Mouse (Mus musculus) bone marrow macrophage, adult 2 months (primary cell): Measurements from ENCODE around the gene Nphp1. TPM values are rescaled to one million over a fixed set of nuclear protein-coding genes. Genes with fewer than 3 reads are reported as not detected.

Experiments used
- H3K27ac ChIP-seq: 2 replicates; pipeline ENCODE4 v1.5.1; 2012; ENCODE audit warnings: low read depth, low read length; ENCODE audit not compliant: insufficient read depth
- H3K4me1 ChIP-seq: 2 replicates; pipeline ENCODE4 v1.6.1; 2012; ENCODE audit warnings: low read length; ENCODE audit not compliant: control insufficient read depth, insufficient read depth
- H3K4me3 ChIP-seq: 2 replicates; pipeline ENCODE4 v1.5.1; 2012; ENCODE audit warnings: mild to moderate bottlenecking, low read length, moderate library complexity; ENCODE audit not compliant: insufficient read depth
- CTCF ChIP-seq: IDR thresholded peaks from 2 replicates; pipeline ENCODE4 v1.5.1; 2012; ENCODE audit warnings: low read depth, mild to moderate bottlenecking, low read length, moderate library complexity
- POLR2A ChIP-seq: IDR thresholded peaks from 2 replicates; pipeline ENCODE4 v1.6.1; 2012; ENCODE audit warnings: mild to moderate bottlenecking, low read depth, low read length, borderline replicate concordance
- polyA plus RNA-seq: library from polyadenylated mRNA; stranded (reverse); fragments of >200 nt; gene quantifications from 2 replicates; pipeline ENCODE4 v1.2.4, GENCODE M21; 2012; ENCODE audit not compliant: missing spikeins, insufficient read depth, insufficient read length

Nphp1 gene
- polyA plus RNA-seq, 1 experiment, result 8.4 TPM

DNA sequence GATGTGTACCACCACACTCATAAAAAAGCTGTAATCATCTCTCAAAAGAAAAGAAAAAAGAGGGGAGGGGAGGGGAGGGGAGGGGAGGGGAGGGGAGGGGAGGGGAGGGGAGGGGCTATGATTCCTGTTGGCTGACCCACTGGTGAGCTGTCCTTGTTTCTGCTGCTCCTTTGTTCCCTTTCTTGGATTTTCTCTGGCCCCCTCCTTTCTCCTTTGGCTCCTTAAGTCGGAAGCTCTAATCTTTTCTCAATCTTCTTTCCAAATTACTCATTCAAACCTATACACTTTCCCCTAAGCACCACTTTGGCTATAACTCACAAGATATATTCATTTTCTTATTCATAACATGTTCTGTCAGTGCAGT lies 14.1 kb downstream of the Nphp1 start:
- TF ChIP-seq POLR2A, result no peak
- no peak for TF ChIP-seq CTCF
- H3K27ac ChIP-seq, result no peak overlapping the region
- H3K4me1 ChIP-seq, result no peaks in the 10 kb centered on the region
- no peak overlapping the region for H3K4me3 ChIP-seq

DNA sequence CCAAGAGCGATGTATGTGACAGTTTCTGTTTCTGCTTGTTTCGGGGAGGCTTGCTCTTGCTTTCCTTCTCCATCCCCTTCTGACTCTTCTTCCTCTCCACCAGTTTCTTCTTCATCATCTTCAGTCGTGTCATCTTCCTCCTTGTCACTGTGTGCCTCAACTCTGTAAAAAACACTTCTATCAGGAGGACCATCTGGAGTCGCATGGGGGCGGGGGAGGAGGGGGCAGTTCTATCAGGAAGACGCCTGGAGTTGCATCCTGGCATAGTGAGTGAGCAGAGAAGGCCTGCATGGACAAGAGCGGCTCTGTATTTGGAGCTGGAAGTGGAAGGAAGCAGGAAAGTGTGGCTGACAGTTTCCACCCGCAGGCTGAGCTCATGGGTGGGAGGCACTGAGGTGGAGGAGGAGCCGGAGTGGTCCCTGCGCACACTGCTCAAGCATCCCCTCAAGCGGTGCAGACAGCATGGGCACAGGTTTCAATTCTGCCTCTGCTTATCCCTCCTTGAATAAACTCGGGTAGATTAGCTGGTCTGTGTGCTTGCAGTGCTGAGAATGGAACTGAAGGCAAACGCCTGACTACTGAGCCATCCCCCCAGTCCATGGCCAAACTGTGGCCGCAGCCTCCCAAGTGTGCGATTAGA lies 14.6 kb downstream of the Nphp1 start:
- TF ChIP-seq POLR2A (no peak), CTCF (no peak)
- no peaks in the 10 kb centered on the region for H3K4me1 ChIP-seq
- no peak overlapping the region for H3K4me3 ChIP-seq
- no peak overlapping the region for H3K27ac ChIP-seq

GRCm38 (mm10) chr2:127761587-127761986 lies 27.1 kb downstream of the Nphp1 start:
- no peak for TF ChIP-seq POLR2A
- TF ChIP-seq CTCF, result no peak
- Histone ChIP-seq H3K4me3 (no peak overlapping the region), H3K4me1 (peaks cover 19% of the 10 kb centered on the region), H3K27ac (no peak overlapping the region)

GRCm38 (mm10) chr2:127760429-127761000 lies 28.2 kb downstream of the Nphp1 start:
- no peak for TF ChIP-seq CTCF
- no peak for TF ChIP-seq POLR2A
- H3K4me1 ChIP-seq, result peaks cover 19% of the 10 kb centered on the region
- H3K27ac ChIP-seq, result no peak overlapping the region
- H3K4me3 ChIP-seq, result no peak overlapping the region

DNA sequence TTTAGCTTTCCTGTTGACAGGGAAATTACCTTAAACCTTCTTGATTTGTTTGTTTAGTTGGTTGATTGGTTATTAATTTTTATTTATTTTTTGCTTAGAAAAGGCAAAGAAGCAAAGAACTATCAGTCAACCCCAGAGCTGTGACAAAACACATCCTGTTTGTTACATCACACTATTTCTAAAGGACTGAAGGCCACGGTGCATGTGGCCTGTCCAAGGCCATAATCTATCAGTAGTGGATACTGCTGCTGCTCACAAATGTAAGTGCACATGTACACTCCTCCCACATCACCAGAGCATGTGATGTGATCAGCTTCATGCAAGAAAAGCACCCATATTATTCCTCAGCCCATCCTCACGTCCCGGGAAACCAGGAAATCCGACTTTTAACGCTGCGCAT lies 28.7 kb downstream of the Nphp1 start:
- H3K4me3 ChIP-seq, result no peak overlapping the region
- no peak for TF ChIP-seq POLR2A
- H3K4me1 ChIP-seq, result peaks cover 19% of the 10 kb centered on the region
- no peak overlapping the region for H3K27ac ChIP-seq

DNA sequence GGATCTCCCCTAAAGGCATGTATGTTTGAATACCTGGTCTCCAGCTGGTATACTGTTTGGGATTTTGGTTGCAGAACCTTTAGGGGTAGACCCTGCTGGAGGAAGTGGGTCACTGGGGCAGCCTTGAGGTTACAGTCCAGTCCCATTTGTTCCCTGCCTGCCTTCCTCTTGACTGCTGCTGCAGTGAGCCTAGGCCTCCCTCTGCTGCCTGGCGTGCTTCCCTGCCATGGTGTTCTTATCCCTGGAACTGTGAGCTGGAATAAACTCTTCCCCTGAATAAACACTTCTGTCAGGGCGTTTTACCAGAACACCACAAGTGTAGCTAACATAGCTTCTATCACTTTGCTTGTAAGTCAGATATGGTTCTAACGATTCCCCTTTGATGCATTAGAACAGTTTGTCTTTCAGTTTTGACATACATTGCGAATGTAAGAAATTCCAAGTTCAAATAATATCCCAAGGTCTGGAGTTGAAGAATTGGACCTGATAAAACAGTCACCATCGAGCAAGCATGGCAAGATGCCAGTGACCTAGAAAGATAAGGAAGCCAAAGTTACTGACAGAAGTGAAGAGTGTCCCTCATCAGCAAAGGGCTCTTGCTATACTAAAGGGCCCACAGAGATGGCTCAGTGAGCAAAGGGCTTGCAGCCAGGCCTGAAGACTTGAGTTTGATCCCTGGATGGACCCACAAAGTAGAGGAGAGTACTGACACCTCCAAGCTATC lies 29.4 kb downstream of the Nphp1 start:
- TF ChIP-seq CTCF, result no peak
- TF ChIP-seq POLR2A, result no peak

DNA sequence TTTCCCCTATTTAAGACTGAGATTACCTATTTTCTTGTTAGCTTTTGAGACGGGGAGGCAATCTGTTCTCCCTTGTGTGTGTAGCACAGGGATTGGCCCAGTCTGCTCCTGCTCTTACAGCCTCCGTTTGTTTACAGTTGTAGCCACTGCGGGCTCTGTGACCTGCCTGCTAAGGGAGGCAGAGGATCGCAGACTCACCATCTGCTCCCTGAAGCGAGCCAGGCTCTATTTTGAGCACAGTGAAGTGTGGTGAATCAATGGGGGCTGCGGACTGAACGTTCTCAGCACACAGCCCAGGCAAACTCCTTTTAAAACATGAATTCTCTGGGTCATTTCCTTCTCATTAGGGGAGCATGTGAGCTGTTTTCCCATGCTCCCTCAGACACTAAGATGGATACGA lies 31.5 kb downstream of the Nphp1 start:
- Histone ChIP-seq H3K4me1 (peaks cover 19% of the 10 kb centered on the region), H3K27ac (no peak overlapping the region), H3K4me3 (no peak overlapping the region)
- no peak for TF ChIP-seq POLR2A
- no peak for TF ChIP-seq CTCF

More for the DNA sequence above, 29.4 kb downstream of the Nphp1 start:
- Histone ChIP-seq H3K4me3 (no peak overlapping the region), H3K4me1 (peaks cover 19% of the 10 kb centered on the region), H3K27ac (no peak overlapping the region)

GRCm38 (mm10) chr2:127754113-127754512 lies 34.6 kb downstream of the Nphp1 start:
- peaks cover 7% of the 10 kb centered on the region for H3K4me1 ChIP-seq
- H3K4me3 ChIP-seq, result no peak overlapping the region
- H3K27ac ChIP-seq, result no peak overlapping the region
- TF ChIP-seq CTCF (no peak), POLR2A (no peak)

DNA sequence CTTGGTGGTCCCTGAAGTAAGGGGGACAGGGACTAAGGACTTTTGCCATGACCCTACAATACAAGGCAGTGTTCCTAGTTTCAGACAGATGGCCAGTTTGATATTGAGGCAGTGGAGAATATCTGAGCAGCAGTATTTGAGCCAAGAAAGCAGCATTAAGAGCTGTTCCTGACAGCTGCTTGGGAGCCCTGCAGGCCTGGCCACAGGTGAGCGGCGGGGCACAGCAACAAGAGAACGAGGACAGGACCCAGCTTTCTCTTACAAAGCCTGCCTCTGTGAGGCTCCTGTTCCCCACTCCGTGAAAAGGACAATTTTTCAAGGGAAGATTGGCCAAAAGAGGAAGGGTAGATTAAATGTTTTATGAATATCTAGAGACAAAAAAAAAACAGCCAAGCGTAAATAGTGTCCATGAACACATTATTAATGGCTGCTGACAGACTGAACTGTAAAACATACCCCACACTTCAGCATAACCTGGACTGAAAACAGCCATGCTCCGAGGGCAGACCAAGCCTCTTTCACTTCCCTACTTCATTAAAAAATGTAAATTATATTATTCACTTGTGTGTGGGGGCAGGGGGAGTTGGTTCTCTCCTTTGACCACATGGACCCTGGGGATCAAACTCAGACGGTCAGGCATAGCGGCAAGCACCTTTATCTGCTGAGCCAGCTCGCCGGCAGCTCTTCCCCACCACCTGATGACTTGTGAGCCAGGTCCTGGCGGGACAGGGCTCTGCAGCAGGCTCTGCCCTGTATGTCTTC lies 36.7 kb downstream of the Nphp1 start:
- TF ChIP-seq CTCF (no peak), POLR2A (no peak)
- Histone ChIP-seq H3K4me3 (no peak overlapping the region), H3K27ac (no peak overlapping the region), H3K4me1 (peaks cover 8% of the 10 kb centered on the region)

DNA sequence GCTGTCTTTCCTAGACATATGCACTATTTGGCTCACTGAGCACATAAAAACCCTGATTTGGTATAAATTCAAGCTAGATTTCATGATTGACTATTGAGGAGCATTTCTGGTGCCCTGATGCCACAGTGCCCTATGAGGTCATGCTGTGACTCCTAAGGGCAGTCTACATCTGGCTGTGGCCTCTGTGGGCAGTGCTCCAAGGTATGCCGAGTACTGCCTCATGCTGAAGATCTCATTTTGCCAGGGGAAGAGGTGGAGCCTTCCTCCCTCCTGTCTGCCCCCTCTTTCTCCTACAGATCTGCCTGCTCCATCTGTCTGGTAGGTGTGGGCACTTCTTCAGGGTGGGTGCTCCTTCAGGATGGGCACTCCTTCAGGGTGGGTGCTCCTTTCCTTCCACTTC lies 39.3 kb downstream of the Nphp1 start:
- Histone ChIP-seq H3K4me3 (no peak overlapping the region), H3K4me1 (peaks cover 8% of the 10 kb centered on the region), H3K27ac (no peak overlapping the region)
- TF ChIP-seq CTCF (no peak), POLR2A (no peak)
